Mouse (Mus musculus): ENCODE results near the gene Heg1.

DNA sequence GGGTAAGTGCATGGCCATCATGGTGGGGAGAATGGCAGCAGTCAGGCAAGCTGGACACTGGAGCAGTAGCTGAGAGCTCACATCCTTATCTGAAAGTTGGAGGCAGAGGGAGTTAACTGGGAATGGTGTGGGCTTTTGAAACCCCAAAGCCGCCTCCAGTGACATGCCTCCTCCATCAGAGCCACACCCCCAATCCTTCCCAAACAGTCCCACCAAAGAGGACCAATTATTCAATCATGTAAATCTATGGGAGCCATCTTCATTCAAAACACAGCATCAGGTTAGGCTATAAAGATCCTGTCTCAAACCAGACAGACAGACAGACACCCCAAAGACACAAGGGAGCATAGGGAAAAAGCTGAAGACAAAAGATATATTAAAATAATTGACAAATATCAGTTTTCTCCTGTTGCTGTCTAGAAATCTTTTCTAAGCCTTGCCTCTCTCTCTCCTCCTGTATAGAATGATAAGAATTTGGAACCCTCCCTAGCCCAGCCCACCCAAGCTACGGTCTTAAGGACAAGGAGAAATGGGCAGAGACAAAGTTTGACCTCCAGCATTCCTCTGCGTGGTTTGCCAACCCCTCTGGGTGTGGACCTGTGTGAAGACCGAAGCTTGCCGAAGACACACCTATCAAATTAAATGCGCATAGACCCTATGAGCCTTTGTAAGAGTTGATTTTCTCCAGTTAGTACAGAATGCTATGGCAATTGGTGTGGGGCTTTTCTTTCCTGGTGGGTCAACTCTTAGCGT lies 134.4 kb downstream of the Heg1 start:
- TF ChIP-seq CTCF (IDR thresholded peaks at IDR 0.05; ENCODE audit: borderline replicate concordance, extremely low read depth, insufficient read depth, insufficient read length) = no peak
- TF ChIP-seq POLR2A (IDR thresholded peaks at IDR 0.05; ENCODE audit: borderline replicate concordance, extremely low read depth, insufficient read depth, insufficient read length, poor library complexity, severe bottlenecking) = no peak
